Mouse (Mus musculus): ENCODE results near the gene Dpm2.

Dpm2 gene

GRCm38 (mm10) chr2:32582830-32583799 lies 12.5 kb downstream of the Dpm2 start:
- DNase-seq (ENCODE audit: inconsistent ontology term), result peak; percentile 76

GRCm38 (mm10) chr2:32585149-32585714 lies 14.6 kb downstream of the Dpm2 start:
- DNase-seq (ENCODE audit: inconsistent ontology term), result no peak

DNA sequence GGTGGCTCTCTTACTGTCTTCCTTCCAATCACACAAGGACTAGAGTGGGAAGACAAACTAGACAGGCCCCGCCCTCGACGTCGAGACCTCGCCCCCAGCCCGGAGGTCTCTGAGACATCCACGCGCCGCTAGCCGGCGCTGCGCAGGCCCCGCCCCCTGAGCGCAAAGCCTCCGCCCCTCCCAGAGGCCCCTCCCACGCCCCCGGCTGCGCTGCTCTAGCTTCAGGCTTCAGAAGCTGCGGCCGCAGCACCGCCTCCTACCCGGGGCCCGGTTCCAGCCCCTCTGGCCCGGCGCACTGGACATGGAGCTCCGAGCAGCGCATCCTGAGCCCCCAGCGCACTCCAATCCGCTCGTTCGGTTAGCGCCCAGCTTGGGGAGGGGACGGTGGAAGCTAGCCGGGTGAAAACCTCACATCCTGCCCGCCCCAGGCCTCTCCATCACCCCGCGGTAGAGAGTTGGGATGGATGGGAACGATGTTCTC lies 16.3 kb downstream of the Dpm2 start, which contains the start of gene St6galnac4:
Gene St6galnac4, plus strand, starts transcription at position 225 of the 481 bp plus-strand sequence.
- peak; percentile 99 for DNase-seq (ENCODE audit: inconsistent ontology term)

DNA sequence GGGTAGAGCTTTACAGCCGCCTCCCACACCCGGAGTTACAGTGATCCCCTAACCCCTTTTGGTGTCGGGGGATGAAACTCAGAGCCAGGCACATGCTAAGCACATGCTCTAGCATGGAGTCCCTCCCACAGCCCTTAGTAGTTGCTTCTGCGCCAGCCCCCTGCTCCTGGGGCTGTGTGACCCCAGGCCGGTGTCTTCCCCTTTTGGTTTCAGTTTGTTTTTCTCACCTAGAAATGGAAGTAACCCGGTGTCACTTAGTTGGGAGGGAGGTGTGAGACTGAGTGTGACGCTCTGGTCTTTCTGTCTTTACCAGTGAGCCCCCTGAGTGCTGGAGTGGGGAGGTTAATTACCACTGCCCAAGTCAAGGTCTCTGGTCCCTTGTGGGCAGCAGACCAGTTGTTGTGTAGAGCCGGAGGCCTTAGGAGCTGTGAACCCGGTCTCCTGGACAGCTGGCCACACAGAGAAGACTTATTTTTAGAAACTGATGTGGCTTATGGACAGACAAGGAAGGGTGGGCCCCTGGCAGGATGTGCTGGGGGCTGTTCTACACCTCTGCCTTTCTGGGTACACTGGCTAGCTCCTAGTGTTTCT lies 17.2 kb downstream of the Dpm2 start:
- no peak for DNase-seq (ENCODE audit: inconsistent ontology term)

- DNase-seq (ENCODE audit: inconsistent ontology term), result peak; percentile 86
These were observed 18.6 kb downstream of the Dpm2 start for GRCm38 (mm10) chr2:32589213-32589795.

- no peak for DNase-seq (ENCODE audit: inconsistent ontology term)
These were observed 19.6 kb downstream of the Dpm2 start for GRCm38 (mm10) chr2:32590224-32590623.

- no peak for DNase-seq (ENCODE audit: inconsistent ontology term)
These were observed 20.6 kb downstream of the Dpm2 start for GRCm38 (mm10) chr2:32591249-32591648.

DNA sequence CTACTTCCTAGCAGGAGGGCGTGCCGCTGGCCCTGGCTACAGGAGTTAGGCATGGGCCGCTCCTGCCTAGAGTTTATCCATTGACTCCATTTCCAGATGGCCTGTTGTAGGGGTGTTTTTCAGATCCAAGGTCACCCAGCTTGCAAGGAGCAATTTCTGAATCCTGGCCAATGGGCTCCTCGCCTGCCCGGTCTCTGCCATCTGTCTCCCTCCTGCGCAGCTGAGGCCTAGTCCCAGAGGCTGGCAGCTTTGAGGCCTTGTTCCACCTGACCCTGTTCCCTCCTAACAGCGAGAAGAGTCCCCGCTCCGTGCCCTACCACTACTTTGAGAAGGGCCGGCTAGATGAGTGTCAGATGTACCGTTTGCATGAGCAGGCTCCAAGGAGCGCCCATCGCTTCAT lies 26.1 kb downstream of the Dpm2 start:
- no peak for DNase-seq (ENCODE audit: inconsistent ontology term)

DNA sequence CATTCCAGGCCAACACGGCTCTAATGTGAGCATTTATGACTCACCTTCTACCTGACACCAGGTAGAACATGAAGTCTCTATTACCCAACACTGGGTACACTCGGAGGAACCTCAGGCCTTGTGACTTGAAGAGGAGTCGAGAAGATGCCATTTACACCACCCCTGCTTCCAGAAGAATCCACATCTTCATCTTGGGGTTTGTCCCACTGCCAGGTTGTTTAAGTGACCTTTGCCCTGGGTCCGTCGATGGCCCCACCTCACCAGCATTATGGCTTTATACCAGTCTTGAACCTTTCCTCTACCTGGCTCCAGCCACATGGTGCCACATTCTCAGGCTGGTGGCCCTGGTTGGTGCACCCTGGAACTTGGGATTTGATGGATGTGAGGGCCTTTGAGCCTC lies 26.6 kb downstream of the Dpm2 start:
- DNase-seq (ENCODE audit: inconsistent ontology term), result no peak

- peak; percentile 59 for DNase-seq (ENCODE audit: inconsistent ontology term)
These were observed 27.0 kb downstream of the Dpm2 start for GRCm38 (mm10) chr2:32597699-32598098.

DNA sequence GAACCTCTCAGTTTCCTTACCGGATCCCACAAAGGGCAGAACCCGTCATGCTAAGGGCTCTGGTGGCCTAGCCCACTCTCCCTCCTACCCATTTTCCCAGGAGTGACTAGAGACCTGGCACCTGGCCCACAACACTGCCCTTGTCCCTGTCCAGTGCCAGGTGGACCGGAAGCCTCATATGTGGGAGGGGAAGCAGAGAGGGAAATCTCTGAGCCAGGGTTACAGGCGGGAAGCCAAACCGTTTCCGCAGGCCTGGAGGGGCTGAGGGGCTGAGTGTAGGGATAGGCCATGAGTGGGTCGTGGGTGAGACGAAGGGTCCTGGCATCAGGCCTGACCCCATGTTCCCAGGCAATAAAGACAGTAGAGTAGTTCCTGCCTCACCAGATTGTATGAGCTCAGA lies 27.8 kb downstream of the Dpm2 start:
- no peak for DNase-seq (ENCODE audit: inconsistent ontology term)

DNA sequence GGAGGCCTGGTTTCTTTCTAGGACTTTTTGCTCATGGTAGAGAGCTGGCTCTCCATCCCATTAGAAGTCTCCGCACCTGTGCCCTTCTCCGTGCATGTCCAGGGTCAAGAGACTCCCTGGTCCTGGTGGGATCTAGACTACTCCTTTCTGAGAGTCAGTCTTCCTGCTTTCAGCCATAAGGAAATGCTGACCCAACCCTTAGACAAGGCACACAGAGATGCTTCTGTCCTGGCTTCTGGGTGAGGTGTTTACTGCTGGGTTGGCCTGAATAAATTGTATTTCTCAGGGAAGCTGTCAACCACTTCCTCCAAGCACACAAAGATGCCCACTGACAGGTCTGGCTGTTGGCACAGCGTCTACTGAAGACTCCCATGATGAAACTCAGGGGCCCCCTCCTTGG lies 28.8 kb downstream of the Dpm2 start, which contains the start of gene St6galnac6:
Gene St6galnac6, plus strand, starts transcription at position 301 of the 400 bp plus-strand sequence.
- no peak for DNase-seq (ENCODE audit: inconsistent ontology term)

- DNase-seq (ENCODE audit: inconsistent ontology term), result no peak
These were observed 30.9 kb downstream of the Dpm2 start for GRCm38 (mm10) chr2:32601417-32602065.

DNA sequence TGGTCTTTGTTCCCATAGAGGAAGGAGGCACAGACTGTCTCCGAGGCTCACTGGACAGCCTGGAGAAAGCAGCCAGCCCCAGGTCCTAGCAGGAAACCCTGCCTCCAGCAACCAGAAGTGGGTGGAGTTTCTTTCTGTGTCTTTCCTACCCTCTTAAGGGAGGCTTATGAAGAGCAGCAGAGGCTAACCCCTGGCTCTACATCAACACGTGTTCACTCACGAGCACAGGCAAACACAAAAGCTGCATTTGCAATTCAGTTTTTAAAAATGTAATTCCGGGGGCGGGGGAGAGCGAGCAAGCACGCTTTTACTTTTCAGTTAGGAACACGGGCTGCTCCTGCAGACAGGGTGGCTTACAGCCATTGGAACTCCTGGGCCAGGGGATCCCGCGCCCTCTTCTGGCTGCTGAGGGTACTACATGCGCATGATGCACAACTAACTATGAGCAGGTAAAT lies 32.0 kb downstream of the Dpm2 start:
- DNase-seq (ENCODE audit: inconsistent ontology term), result peak; percentile 81

DNA sequence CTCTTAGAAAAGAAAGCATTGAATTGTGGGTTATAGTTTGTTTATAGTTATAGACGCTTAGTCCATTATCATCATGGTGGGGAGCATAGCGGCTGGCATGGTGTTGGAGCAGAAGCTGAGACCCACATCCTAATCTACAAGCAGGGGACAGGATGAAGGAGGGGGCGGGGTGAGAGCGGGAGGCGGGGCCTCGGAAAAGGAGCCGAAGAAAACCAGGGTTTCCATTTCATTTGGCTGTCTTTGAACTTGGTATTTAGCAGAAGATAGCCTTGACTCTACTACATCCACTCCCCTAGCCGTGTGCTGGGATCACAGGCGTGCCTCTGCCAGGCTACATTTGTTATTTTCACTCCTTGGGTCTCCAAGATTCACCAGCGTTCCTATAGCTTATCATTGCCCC lies 34.0 kb downstream of the Dpm2 start:
- no peak for DNase-seq (ENCODE audit: inconsistent ontology term)

GRCm38 (mm10) chr2:32606161-32607142 lies 35.8 kb downstream of the Dpm2 start:
- peak; percentile 86 for DNase-seq (ENCODE audit: inconsistent ontology term)

- DNase-seq (ENCODE audit: inconsistent ontology term), result peak; percentile 51
These were observed 36.7 kb downstream of the Dpm2 start for GRCm38 (mm10) chr2:32607262-32607947.

DNA sequence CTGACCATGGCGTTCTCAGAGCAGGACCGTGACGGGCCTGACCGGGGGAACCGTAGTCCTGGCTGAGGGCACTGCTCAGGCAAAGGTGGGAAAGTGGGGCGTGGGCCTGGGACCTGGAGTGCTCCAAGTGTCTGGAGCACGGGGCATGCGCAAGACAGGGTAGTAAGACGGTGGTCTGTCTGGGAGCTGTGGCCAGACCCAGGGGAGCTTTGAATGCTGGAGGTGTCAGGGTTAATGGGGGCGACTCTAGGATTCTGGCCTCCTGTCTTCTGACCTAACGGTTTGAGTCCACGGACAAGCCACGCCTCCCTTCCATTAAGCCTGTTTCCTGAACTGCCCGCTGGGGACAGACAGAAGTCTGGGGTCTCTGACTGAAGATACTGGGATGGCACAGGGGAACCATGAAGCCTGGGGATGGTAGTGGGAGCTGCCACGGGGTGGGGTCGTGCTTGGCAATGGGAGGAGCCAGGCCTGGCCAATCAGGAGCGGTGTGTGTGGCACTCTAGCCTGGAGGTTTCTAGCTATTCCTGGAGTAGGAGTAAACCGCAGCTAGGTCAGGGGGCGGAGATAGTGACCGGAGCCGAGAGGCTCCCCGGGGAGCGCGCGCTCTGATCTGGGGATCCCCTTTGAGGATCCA lies 37.6 kb downstream of the Dpm2 start:
- peak; percentile 89 for DNase-seq (ENCODE audit: inconsistent ontology term)

All from Muller cell, postnatal 12 days (primary cell).